Mouse (Mus musculus) kidney, adult 2 months (tissue): ENCODE data around the gene Rufy1.

Source experiments
- CTCF ChIP-seq: fragments of 200-500 bp; conservative IDR thresholded peaks from 2 replicates; pipeline ENCODE4 v1.5.1; 2011; ENCODE audit warnings: low read depth, mild to moderate bottlenecking, control low read depth, low read length, moderate library complexity, mixed read lengths; ENCODE audit not compliant: insufficient read depth, insufficient read length
- POLR2A ChIP-seq: fragments of 200-500 bp; IDR thresholded peaks from one replicate; pipeline ENCODE4 v1.6.1; 2011; ENCODE audit warnings: low read depth, low read length, control low read depth

GRCm38 (mm10) chr11:50432069-50432440 lies 1.1 kb upstream of the Rufy1 start:
- TF ChIP-seq POLR2A (no peak), CTCF (no peak)
